Mouse (Mus musculus) testis, postnatal 10 days (tissue): ENCODE results near the gene She.
"Not testable (repeated sequence)": the region's sequence is repeated elsewhere in the genome, so short reads cannot be mapped to it uniquely, and the experiment has no call there.

ENCODE experiments used
- DNase-seq: peaks from one replicate; pipeline ENCODE4 v3.0.0; 2021; ENCODE audit warnings: low spot score

The She gene

GRCm38 (mm10) chr3:89818605-89819004 lies 12.6 kb upstream of the She start:
- no peak for DNase-seq

- no peak for DNase-seq
These were observed 11.3 kb upstream of the She start for GRCm38 (mm10) chr3:89819897-89820296.

GRCm38 (mm10) chr3:89820311-89821095 lies 10.7 kb upstream of the She start:
- DNase-seq, result no peak

- no peak for DNase-seq
These were observed 10.1 kb upstream of the She start for GRCm38 (mm10) chr3:89821096-89821513.

GRCm38 (mm10) chr3:89821548-89822480 lies 9.4 kb upstream of the She start:
- no peak for DNase-seq

- DNase-seq, result no peak
These were observed 7.6 kb upstream of the She start for GRCm38 (mm10) chr3:89823594-89823993.

- DNase-seq, result no peak
These were observed 4.9 kb upstream of the She start for GRCm38 (mm10) chr3:89826295-89826694.

- no peak for DNase-seq
These were observed 4.2 kb downstream of the She start for GRCm38 (mm10) chr3:89835362-89835761.

GRCm38 (mm10) chr3:89842258-89842657 lies 11.1 kb downstream of the She start:
- DNase-seq, result peak; percentile 72

- DNase-seq, result no peak
These were observed 12.0 kb downstream of the She start for GRCm38 (mm10) chr3:89843148-89843547.

GRCm38 (mm10) chr3:89845814-89846213 lies 14.6 kb downstream of the She start:
- no peak for DNase-seq

- no peak for DNase-seq
These were observed 16.0 kb downstream of the She start for GRCm38 (mm10) chr3:89847126-89847525.

GRCm38 (mm10) chr3:89847596-89847995 lies 16.4 kb downstream of the She start:
- DNase-seq, result no peak

- DNase-seq, result no peak
These were observed 16.9 kb downstream of the She start for GRCm38 (mm10) chr3:89848083-89848482.

- DNase-seq, result no peak
These were observed 22.6 kb downstream of the She start for GRCm38 (mm10) chr3:89853752-89854151.

- DNase-seq, result peak; percentile 61
These were observed 26.2 kb downstream of the She start for GRCm38 (mm10) chr3:89857353-89857752.

- DNase-seq, result no peak
These were observed 27.0 kb downstream of the She start for GRCm38 (mm10) chr3:89858123-89858522.

GRCm38 (mm10) chr3:89858888-89859287 lies 27.7 kb downstream of the She start:
- DNase-seq, result no peak

- no peak for DNase-seq
These were observed 28.8 kb downstream of the She start for GRCm38 (mm10) chr3:89859936-89860335.

- no peak for DNase-seq
These were observed 29.2 kb downstream of the She start for GRCm38 (mm10) chr3:89860343-89860742.

GRCm38 (mm10) chr3:89861070-89861469 lies 29.9 kb downstream of the She start:
- peak; percentile 74 for DNase-seq

GRCm38 (mm10) chr3:89862182-89862761 lies 31.1 kb downstream of the She start:
- no peak for DNase-seq

- not testable (repeated sequence) for DNase-seq
These were observed 32.1 kb downstream of the She start for GRCm38 (mm10) chr3:89863276-89863675.
